Mouse (Mus musculus) kidney, postnatal 0 days (tissue): Measurements from ENCODE around the gene Gm14190. TPM values are rescaled to one million over a fixed set of nuclear protein-coding genes. Genes with fewer than 3 reads are reported as not detected.

Source experiments
- ATAC-seq: fragments of 200-750 bp; cut with Nextera tagmentation; replicated peaks from 2 replicates; pipeline ENCODE4 v1.8.0; 2017; ENCODE audit warnings: low read depth, moderate number of reproducible peaks, moderate TSS enrichment, moderate library complexity; ENCODE audit not compliant: low FRiP score
- DNase-seq: peaks from one replicate; pipeline ENCODE4 v3.0.0-alpha.2; 2016; ENCODE audit warnings: low spot score
- H3K27ac ChIP-seq: fragments of 300-500 bp; sonication (generic); 2 replicates; pipeline ENCODE4 v1.5.1; 2014; ENCODE audit warnings: mild to moderate bottlenecking
- H3K27me3 ChIP-seq: fragments of 300-500 bp; sonication (generic); 2 replicates; pipeline ENCODE4 v1.6.1; 2014; ENCODE audit warnings: low read length, mixed read lengths; ENCODE audit not compliant: insufficient read depth
- H3K36me3 ChIP-seq: fragments of 300-500 bp; sonication (generic); 2 replicates; pipeline ENCODE4 v1.6.1; 2014; ENCODE audit warnings: low read length, mixed read lengths; ENCODE audit not compliant: insufficient read depth
- H3K4me1 ChIP-seq: fragments of 300-500 bp; sonication (generic); replicated peaks from 2 replicates; pipeline ENCODE4 v1.6.1; 2014; ENCODE audit warnings: antibody characterized with exemption, low read length, mixed read lengths; ENCODE audit not compliant: insufficient read depth
- H3K4me2 ChIP-seq: fragments of 300-500 bp; sonication (generic); 2 replicates; pipeline ENCODE4 v1.6.1; 2014; ENCODE audit warnings: mild to moderate bottlenecking, low read length, moderate library complexity, mixed read lengths
- H3K4me3 ChIP-seq: fragments of 300-500 bp; sonication (generic); replicated peaks from 2 replicates; pipeline ENCODE4 v1.5.1; 2014; ENCODE audit warnings: low read depth, low read length
- H3K9ac ChIP-seq: fragments of 300-500 bp; sonication (generic); 2 replicates; pipeline ENCODE4 v1.6.1; 2014; ENCODE audit warnings: low read depth, low read length
- H3K9me3 ChIP-seq: fragments of 300-500 bp; sonication (generic); replicated peaks from 2 replicates; pipeline ENCODE4 v1.6.1; 2016; ENCODE audit warnings: low read length, inconsistent platforms, mixed read lengths
- CTCF ChIP-seq: IDR thresholded peaks from 2 replicates; pipeline ENCODE4 v1.5.1; 2016; ENCODE audit warnings: antibody characterized with exemption, low read depth, mild to moderate bottlenecking, moderate library complexity
- WGBS: fragments of 180-500 bp; shearing (Covaris S2); extraction: QIAGEN DNeasy Blood & Tissue Kit; methylation state at CpG from one replicate; pipeline ENCODE4 v1.1.7; 2014; 5-methylcytosine and 5-hydroxymethylcytosine counted together
- polyA plus RNA-seq: library from polyadenylated mRNA; unstranded; fragments of >200 nt; fragmentation: Nextera tagmentation; extraction: Ambion mirVana; gene quantifications from 2 replicates; pipeline ENCODE4 v1.2.1, GENCODE M21; 2015

Gene Gm14190
- polyA plus RNA-seq, 1 experiment from 2014 or later: not detected

GRCm38 (mm10) chr11:99640926-99641325 is 49.6 kb downstream of the Gm14190 start:
- Histone ChIP-seq H3K9ac (no peak overlapping the region), H3K4me1 (no peaks in the 10 kb centered on the region), H3K36me3 (no peaks in the 10 kb centered on the region), H3K27me3 (no peaks in the 10 kb centered on the region), H3K9me3 (no peaks in the 10 kb centered on the region), H3K4me3 (no peak overlapping the region), H3K27ac (no peak overlapping the region), H3K4me2 (no peak overlapping the region)
- no peak for DNase-seq
- no peak for ATAC-seq
- WGBS: 31% methylated on average over 1 of the region's 1 CpGs
- TF ChIP-seq CTCF: no peak

Other genes starting within 250 kb of the Gm14190 start
- 30.6 and 31.8 TPM in 2 replicates for gene Krt23, start 197.6 kb downstream of the Gm14190 start, polyA plus RNA-seq
- gene Krt39, start 169.4 kb downstream of the Gm14190 start, polyA plus RNA-seq: 0.45 and 0.46 TPM in 2 replicates
- not detected in 2 replicates for gene Krt40, start 147.6 kb downstream of the Gm14190 start, polyA plus RNA-seq
- gene Krtap3-3, start 139.9 kb downstream of the Gm14190 start, polyA plus RNA-seq: not detected in 2 replicates
- not detected in 2 replicates for gene Krtap3-2, start 133.9 kb downstream of the Gm14190 start, polyA plus RNA-seq
- not detected in 2 replicates for gene Gm11939, start 131.3 kb downstream of the Gm14190 start, polyA plus RNA-seq
- gene Krtap3-1, start 124.1 kb downstream of the Gm14190 start, polyA plus RNA-seq: not detected in 2 replicates
- not detected in 2 replicates for gene Krtap1-5, start 109.7 kb downstream of the Gm14190 start, polyA plus RNA-seq
- gene Krtap1-4, start 107.1 kb downstream of the Gm14190 start, polyA plus RNA-seq: not detected in 2 replicates
- gene Krtap1-3, start 99.4 kb downstream of the Gm14190 start, polyA plus RNA-seq: not detected in 2 replicates
- not detected in 2 replicates for gene Krtap9-3, start 92.6 kb downstream of the Gm14190 start, polyA plus RNA-seq
- not detected in 2 replicates for gene Gm11938, start 87.4 kb downstream of the Gm14190 start, polyA plus RNA-seq
- gene Gm11937, start 80.6 kb downstream of the Gm14190 start, polyA plus RNA-seq: not detected in 2 replicates
- not detected in 2 replicates for gene Krtap2-4, start 75.9 kb downstream of the Gm14190 start, polyA plus RNA-seq
- not detected in 2 replicates for gene Gm11562, start 70.3 kb downstream of the Gm14190 start, polyA plus RNA-seq
- gene Krtap4-1, start 62.5 kb downstream of the Gm14190 start, polyA plus RNA-seq: not detected in 2 replicates
- gene Krtap4-2, start 55.7 kb downstream of the Gm14190 start, polyA plus RNA-seq: not detected in 2 replicates
- not detected in 2 replicates for gene Krtap4-7, start 46.7 kb downstream of the Gm14190 start, polyA plus RNA-seq
- gene Gm11555, start 40.5 kb downstream of the Gm14190 start, polyA plus RNA-seq: not detected in 2 replicates
- gene Gm11563, start 31.8 kb downstream of the Gm14190 start, polyA plus RNA-seq: not detected in 2 replicates
- not detected in 2 replicates for gene Krtap4-6, start 24.8 kb downstream of the Gm14190 start, polyA plus RNA-seq
- gene Gm14180, start 43.5 kb upstream of the Gm14190 start, polyA plus RNA-seq: not detected in 2 replicates
- gene Gm11595, start 82.2 kb upstream of the Gm14190 start, polyA plus RNA-seq: not detected in 2 replicates
- not detected in 2 replicates for gene Krtap4-8, start 90.0 kb upstream of the Gm14190 start, polyA plus RNA-seq
- gene Krtap4-9, start 94.5 kb upstream of the Gm14190 start, polyA plus RNA-seq: not detected in 2 replicates
- not detected in 2 replicates for gene Gm11596, start 102.7 kb upstream of the Gm14190 start, polyA plus RNA-seq
- not detected in 2 replicates for gene Gm11569, start 108.2 kb upstream of the Gm14190 start, polyA plus RNA-seq
- gene Gm11554, start 113.7 kb upstream of the Gm14190 start, polyA plus RNA-seq: not detected in 2 replicates
- gene Krtap4-13, start 119.2 kb upstream of the Gm14190 start, polyA plus RNA-seq: not detected in 2 replicates
- not detected in 2 replicates for gene Gm11564, start 124.9 kb upstream of the Gm14190 start, polyA plus RNA-seq
- gene 2300003K06Rik, start 147.3 kb upstream of the Gm14190 start, polyA plus RNA-seq: not detected in 2 replicates
- gene Krtap4-16, start 160.9 kb upstream of the Gm14190 start, polyA plus RNA-seq: not detected in 2 replicates
- not detected in 2 replicates for gene Gm11568, start 167.2 kb upstream of the Gm14190 start, polyA plus RNA-seq
- not detected in 2 replicates for gene Gm11559, start 173.7 kb upstream of the Gm14190 start, polyA plus RNA-seq
- not detected in 2 replicates for gene Krtap9-1, start 182.6 kb upstream of the Gm14190 start, polyA plus RNA-seq
- not detected in 2 replicates for gene Gm11567, start 188.4 kb upstream of the Gm14190 start, polyA plus RNA-seq
- not detected in 2 replicates for gene Krtap31-1, start 217.2 kb upstream of the Gm14190 start, polyA plus RNA-seq
- gene Gm11565, start 224.0 kb upstream of the Gm14190 start, polyA plus RNA-seq: not detected in 2 replicates
- not detected in 2 replicates for gene Krtap31-2, start 245.6 kb upstream of the Gm14190 start, polyA plus RNA-seq